Mouse (Mus musculus) neural tube, embryonic 11.5 days (tissue): ENCODE data around the gene Nkx2-3. TPM values are rescaled to one million over a fixed set of nuclear protein-coding genes. Genes with fewer than 3 reads are reported as not detected.
A peak's percentile ranks its signal among the peaks of the same experiment; 100 is the strongest.

Source experiments
- ATAC-seq: fragments of 200-750 bp; cut with Nextera tagmentation; 2 replicates; pipeline ENCODE4 v1.8.0; 2017; ENCODE audit warnings: moderate number of reproducible peaks, mild to moderate bottlenecking, moderate TSS enrichment, moderate library complexity; ENCODE audit not compliant: insufficient read depth, low FRiP score, low TSS enrichment
- DNase-seq: peaks from one replicate; pipeline ENCODE4 v3.0.0-alpha.2; 2015; ENCODE audit warnings: low spot score
- H3K27ac ChIP-seq: fragments of 300-500 bp; sonication (generic); 2 replicates; pipeline ENCODE4 v1.5.1; 2014; ENCODE audit warnings: low read depth, mild to moderate bottlenecking, low read length
- H3K27me3 ChIP-seq: fragments of 300-500 bp; sonication (generic); 2 replicates; pipeline ENCODE4 v1.6.1; 2014; ENCODE audit warnings: mild to moderate bottlenecking, low read length, mixed read lengths; ENCODE audit not compliant: control insufficient read depth, insufficient read depth
- H3K36me3 ChIP-seq: fragments of 300-500 bp; sonication (generic); 2 replicates; pipeline ENCODE4 v1.6.1; 2014; ENCODE audit warnings: mild to moderate bottlenecking, low read length, moderate library complexity, mixed read lengths; ENCODE audit not compliant: control insufficient read depth, insufficient read depth
- H3K4me1 ChIP-seq: fragments of 300-500 bp; sonication (generic); 2 replicates; pipeline ENCODE4 v1.6.1; 2014; ENCODE audit warnings: low read length, mixed read lengths; ENCODE audit not compliant: control insufficient read depth, insufficient read depth
- H3K4me2 ChIP-seq: fragments of 300-500 bp; sonication (generic); 2 replicates; pipeline ENCODE4 v1.6.1; 2014; ENCODE audit warnings: low read depth, mild to moderate bottlenecking, moderate library complexity
- H3K4me3 ChIP-seq: fragments of 300-500 bp; sonication (generic); 2 replicates; pipeline ENCODE4 v1.5.1; 2014; ENCODE audit warnings: low read depth, low read length
- H3K9ac ChIP-seq: fragments of 300-500 bp; sonication (generic); 2 replicates; pipeline ENCODE4 v1.6.1; 2014; ENCODE audit warnings: mild to moderate bottlenecking, low read length
- H3K9me3 ChIP-seq: fragments of 300-500 bp; sonication (generic); 2 replicates; pipeline ENCODE4 v1.6.1; 2016; ENCODE audit warnings: low read length; ENCODE audit not compliant: control insufficient read depth
- WGBS: fragments of 180-500 bp; shearing (Covaris S2); extraction: QIAGEN DNeasy Blood & Tissue Kit; methylation state at CpG from one replicate; pipeline ENCODE4 v1.1.7; 2014; 5-methylcytosine and 5-hydroxymethylcytosine counted together
- polyA plus RNA-seq: library from polyadenylated mRNA; unstranded; fragments of >200 nt; fragmentation: Nextera tagmentation; extraction: Ambion mirVana; gene quantifications from 2 replicates; pipeline ENCODE4 v1.2.1, GENCODE M21; 2014

Gene Nkx2-3
- polyA plus RNA-seq, 1 experiment from 2014 or later: 0.11 TPM

DNA sequence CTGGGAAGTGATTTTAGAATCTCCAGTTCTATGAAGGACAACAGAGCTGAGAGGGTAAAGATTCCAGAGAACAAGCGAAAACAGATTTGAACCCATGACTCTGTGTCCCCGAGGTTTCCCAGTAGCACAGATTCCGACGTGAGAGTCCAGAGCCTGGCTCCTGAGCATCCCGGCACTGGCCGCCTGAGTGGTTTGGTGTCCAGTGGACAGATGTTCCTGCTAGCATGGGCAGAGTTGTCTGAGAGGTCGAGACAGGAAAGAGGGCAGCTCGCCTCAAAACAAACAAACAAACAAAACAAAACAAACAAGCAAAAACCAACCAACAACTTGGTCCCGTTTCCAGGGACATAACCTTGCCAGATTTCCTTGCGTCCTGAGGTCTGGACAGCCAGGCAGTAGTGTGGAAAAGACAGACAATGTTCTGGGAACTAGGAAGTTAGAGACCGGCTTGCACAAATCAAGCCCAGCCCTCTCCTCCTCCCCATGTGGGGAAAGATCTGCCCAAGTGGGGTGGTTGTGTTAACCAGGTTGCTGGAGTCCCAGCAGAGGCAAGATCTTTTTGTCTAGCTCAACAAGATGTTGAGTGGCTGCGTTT lies 10.0 kb upstream of the Nkx2-3 start:
- WGBS: under 1% methylated on average over 12 of the region's 12 CpGs
- H3K4me3 ChIP-seq: no peak overlapping the region

DNA sequence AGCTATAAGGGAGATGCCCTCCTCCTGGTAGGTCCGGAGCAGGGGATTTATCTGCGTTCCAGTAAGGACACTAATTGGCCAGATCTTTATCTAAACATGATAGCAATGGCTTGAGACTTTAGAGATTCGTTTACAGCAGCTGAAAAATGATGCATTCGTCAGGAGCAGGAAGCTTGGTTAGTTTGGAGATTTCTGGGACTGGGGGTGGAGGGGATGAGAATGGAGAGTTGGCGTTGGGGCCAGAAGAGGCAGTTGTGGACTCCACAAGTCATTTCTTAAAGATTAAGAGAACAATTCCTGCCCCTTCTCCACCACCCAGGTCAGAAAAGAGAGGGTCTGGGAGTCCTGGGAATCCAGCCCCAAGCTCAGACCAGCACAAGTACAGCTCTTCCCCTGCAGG lies 8.6 kb upstream of the Nkx2-3 start:
- 3% methylated on average over 5 of the region's 5 CpGs for WGBS
- Histone ChIP-seq H3K4me3 (no peak overlapping the region), H3K36me3 (no peaks in the 10 kb centered on the region), H3K9ac (no peak overlapping the region), H3K27me3 (peaks cover 99% of the 10 kb centered on the region), H3K4me2 (no peak overlapping the region), H3K9me3 (no peaks in the 10 kb centered on the region), H3K4me1 (peaks cover 13% of the 10 kb centered on the region), H3K27ac (no peak overlapping the region)
- ATAC-seq (no peak), DNase-seq (no peak)

More for the DNA sequence above, 10.0 kb upstream of the Nkx2-3 start:
- Histone ChIP-seq H3K27me3 (peaks cover 99% of the 10 kb centered on the region), H3K9ac (no peak overlapping the region), H3K9me3 (no peaks in the 10 kb centered on the region), H3K4me1 (peaks cover 13% of the 10 kb centered on the region), H3K36me3 (no peaks in the 10 kb centered on the region), H3K27ac (no peak overlapping the region), H3K4me2 (no peak overlapping the region)
- peak; percentile 35 for DNase-seq
- no peak for ATAC-seq

DNA sequence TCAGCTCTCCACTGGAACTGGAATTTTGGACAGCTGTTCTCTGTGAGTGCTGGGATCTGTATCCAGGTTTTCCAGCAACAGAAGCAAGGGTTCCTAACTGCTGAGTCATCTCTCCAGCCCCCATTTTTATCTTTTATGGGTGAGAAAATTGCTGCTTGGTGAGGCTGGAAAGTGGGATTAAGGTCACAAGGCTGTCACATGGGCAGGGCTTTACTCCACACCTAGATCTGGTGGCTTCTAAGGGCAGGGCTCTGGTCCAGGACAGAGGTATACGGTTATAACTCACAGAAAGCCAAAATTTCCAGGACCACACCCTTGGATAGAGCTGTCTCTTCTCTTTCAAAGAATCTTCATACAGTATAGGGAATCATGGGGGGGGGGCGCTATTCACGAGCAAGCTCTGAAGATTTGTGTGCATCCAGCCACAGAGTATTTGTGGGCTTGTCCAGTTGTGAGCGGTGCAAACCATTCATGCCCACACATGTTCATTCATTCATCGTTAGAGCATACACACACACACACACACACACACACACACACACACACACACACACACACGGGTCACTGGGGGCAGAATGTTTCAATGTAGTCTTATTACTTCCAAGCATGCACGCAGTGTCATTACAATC lies 7.5 kb upstream of the Nkx2-3 start:
- H3K9me3 ChIP-seq: no peaks in the 10 kb centered on the region
- H3K4me3 ChIP-seq: no peak overlapping the region
- H3K9ac ChIP-seq: no peak overlapping the region
- H3K27ac ChIP-seq: no peak overlapping the region
- no peak overlapping the region for H3K4me2 ChIP-seq
- peaks cover 97% of the 10 kb centered on the region for H3K27me3 ChIP-seq
- DNase-seq (no peak), ATAC-seq (no peak)
- WGBS: 10% methylated on average over 7 of the region's 7 CpGs
- no peaks in the 10 kb centered on the region for H3K36me3 ChIP-seq
- H3K4me1 ChIP-seq: peaks cover 9% of the 10 kb centered on the region

DNA sequence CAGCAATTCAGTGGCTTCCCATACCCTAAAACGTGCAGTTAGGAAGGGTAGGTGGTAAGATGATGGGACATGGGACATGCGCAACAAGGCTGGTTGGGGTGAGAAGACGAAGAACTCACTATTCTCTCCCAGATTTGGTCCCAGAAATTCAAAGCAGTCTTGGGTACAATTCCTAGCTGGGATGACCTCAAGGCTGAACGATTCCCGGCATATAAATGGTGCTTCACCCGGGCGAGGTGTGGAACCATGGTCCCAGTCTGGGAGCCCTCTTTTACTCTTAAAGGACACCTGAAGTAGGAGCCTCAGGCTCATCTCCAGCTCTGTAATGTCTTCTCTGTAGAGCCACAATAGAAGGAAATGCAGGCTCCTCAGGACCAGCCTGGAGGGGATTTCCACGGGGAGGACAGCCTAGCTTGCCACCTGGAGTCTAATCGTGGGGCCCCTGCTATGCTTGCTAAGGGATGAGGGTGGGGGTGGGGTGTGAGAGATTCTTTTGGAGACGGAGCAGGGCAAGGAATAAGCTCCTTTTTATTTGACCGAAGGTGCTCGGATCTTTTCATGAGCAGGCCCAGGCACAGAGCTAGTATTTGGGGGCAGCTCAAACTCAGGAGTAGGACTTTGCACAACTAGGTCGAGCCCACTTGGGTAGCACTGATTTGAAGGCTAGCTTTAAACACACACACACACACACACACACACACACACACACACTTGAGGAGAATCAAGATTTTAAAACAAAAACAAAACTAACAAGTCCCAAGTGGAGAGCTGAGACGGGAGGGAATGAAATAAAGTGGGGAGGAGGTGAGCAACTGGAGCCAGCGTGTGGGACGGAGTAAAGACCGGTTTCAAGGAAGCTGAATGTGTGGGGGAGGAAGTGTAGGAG lies 6.2 kb upstream of the Nkx2-3 start:
- DNase-seq (no peak), ATAC-seq (no peak)
- no peak overlapping the region for H3K4me2 ChIP-seq
- H3K4me3 ChIP-seq: no peak overlapping the region
- no peak overlapping the region for H3K9ac ChIP-seq
- H3K27ac ChIP-seq: no peak overlapping the region
- WGBS: under 1% methylated on average over 17 of the region's 17 CpGs
- no peaks in the 10 kb centered on the region for H3K9me3 ChIP-seq
- H3K27me3 ChIP-seq: peaks cover 97% of the 10 kb centered on the region
- no peaks in the 10 kb centered on the region for H3K36me3 ChIP-seq
- H3K4me1 ChIP-seq: no peaks in the 10 kb centered on the region

DNA sequence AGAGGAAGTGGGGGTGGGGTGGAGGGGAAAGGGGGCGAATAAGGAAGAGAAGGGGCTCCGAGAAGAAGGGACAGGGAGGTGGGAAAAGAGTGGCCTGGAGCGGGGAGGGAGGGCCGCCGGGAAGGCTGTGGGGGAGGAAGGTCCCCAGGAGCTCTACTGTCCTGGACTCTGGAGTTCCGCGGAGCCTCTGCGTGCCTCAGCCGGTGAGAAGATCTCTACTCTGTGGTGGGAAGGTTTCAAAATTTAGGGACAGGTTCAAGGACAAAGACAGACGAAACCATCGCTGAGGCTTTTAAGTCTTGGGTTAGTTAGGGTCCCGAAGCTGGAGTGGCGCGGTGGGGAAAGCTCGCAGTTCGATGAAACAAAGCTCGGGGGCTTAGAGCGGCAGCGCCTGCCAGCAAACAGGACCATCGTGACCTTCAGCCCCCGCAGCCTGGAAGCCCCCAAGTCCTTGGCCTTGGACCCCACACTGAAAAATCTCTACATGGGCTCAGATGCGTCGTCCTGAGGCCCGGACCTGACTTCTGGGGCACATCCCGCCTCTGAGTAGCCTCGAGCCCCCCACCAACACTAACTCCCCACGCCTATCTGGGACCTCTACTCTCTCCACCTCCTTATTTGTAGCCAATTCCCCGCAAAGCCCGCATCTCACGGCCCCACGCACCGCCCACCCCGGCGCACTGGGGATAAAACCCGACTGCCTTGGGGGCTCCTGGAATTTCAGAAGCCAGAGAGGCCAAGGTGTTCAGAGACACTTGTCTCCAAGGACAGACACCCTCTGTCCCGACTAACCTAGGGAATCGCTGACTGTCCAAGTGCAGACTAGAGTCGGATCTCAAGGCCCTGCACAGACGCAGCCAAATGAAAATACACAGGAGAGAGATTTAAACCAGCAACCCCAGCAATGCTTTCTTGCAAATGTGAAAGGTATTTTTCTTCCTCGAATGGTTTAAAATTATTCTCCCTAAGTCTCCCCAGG lies 5.3 kb upstream of the Nkx2-3 start:
- no peaks in the 10 kb centered on the region for H3K36me3 ChIP-seq
- ATAC-seq (no peak), DNase-seq (no peak)
- H3K4me1 ChIP-seq: no peaks in the 10 kb centered on the region
- no peak overlapping the region for H3K27ac ChIP-seq
- no peak overlapping the region for H3K9ac ChIP-seq
- H3K4me3 ChIP-seq: no peak overlapping the region
- H3K4me2 ChIP-seq: no peak overlapping the region
- H3K27me3 ChIP-seq: peaks cover 97% of the 10 kb centered on the region
- no peaks in the 10 kb centered on the region for H3K9me3 ChIP-seq
- WGBS: 1% methylated on average over 40 of the region's 40 CpGs

DNA sequence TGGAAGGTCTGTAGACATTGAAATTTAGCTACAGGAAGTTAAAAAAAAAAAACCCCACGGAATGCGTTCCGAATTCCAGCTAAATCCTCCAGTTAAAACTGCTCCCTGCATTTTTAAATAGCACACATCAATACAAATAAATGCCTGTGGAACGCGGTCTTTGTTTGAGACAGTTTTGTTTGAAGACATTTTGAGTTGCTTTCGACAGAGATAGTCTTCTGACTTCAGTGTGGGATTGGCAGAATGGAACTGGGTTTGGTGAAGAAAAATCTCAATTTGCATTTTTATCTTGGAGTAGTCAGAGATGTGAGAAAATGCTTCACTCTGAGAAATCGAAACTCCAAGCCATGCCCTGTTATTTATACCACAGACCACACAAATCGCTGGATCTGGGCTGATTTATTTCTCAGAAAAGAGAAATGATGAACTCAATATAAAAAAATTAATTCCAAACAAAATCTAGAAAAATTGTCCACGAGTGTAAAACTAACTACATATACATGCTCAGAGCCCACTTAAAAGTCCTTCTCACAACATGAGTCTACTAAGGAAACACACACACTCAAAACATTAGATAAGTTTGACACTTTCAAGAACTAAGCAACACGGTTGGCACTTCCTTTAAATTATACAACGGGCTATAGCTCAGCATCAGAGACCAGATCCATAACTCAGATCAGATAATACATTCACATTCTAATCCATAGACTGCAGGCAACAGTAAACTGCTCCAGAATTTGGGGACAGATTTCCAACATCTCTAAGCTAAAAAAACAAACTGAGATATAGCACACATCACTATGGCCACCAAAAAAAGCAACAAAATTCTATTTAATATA lies 4.1 kb upstream of the Nkx2-3 start:
- Histone ChIP-seq H3K4me1 (0 out of 2 replicates have a peak, but pooled peaks cover 3% of the 10 kb centered on the region), H3K9ac (no peak overlapping the region), H3K36me3 (no peaks in the 10 kb centered on the region), H3K27me3 (peaks cover 97% of the 10 kb centered on the region), H3K27ac (no peak overlapping the region), H3K4me2 (no peak overlapping the region), H3K9me3 (no peaks in the 10 kb centered on the region), H3K4me3 (no peak overlapping the region)
- DNase-seq: no peak
- WGBS: 1% methylated on average over 11 of the region's 11 CpGs
- ATAC-seq: no peak

DNA sequence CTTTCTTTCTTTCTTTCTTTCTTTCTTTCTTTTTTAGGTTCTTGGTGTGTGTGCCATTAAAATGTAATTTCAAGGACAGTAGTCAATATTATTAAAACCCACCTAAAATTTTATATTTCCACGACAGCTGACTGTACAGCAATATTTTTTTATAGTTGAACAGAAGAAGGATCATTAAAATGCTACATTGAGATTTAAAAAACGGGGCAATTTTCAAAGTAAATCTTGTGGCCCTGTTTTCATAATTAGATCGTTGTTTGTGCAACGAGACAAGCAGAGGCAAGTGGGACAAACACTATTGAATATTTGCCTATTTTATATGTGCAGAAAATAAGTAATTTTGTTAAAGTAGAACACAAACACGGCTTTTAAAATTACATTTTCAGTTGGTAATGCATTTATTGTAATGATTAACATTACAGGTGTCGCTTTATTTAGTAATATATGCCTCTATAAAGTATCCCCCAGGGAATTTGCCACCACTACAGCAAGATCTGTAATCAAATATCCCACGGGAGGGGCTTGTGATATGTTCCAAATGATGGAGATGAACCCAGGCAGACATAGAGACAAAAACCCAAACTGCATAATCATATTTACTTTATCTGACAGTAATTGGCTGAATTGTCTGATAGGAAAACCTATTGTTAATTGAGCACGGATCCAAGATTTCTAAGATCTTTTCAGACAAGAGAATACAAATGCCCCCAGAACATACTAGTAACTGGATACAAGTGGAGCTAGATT lies 3.2 kb upstream of the Nkx2-3 start:
- no peak for DNase-seq
- Histone ChIP-seq H3K4me1 (0 out of 2 replicates have a peak, but pooled peaks cover 3% of the 10 kb centered on the region), H3K4me3 (no peak overlapping the region)

More for the DNA sequence above, 3.2 kb upstream of the Nkx2-3 start:
- no peak overlapping the region for H3K27ac ChIP-seq
- no peak overlapping the region for H3K9ac ChIP-seq
- ATAC-seq: no peak
- no peaks in the 10 kb centered on the region for H3K36me3 ChIP-seq
- no peak overlapping the region for H3K4me2 ChIP-seq
- H3K27me3 ChIP-seq: peaks cover 97% of the 10 kb centered on the region
- WGBS: 8% methylated on average over 8 of the region's 8 CpGs
- no peaks in the 10 kb centered on the region for H3K9me3 ChIP-seq
